Mouse (Mus musculus) brain, embryonic 14.5 days (tissue): ENCODE data around the gene Gm20390.
"Not testable (repeated sequence)": the region's sequence is repeated elsewhere in the genome, so short reads cannot be mapped to it uniquely, and the experiment has no call there.

Source experiments
- CTCF ChIP-seq: fragments of 200-500 bp; IDR thresholded peaks from 2 replicates; pipeline ENCODE4 v1.5.1; 2012; ENCODE audit warnings: inconsistent platforms, mild to moderate bottlenecking, moderate library complexity, borderline replicate concordance; ENCODE audit not compliant: insufficient read depth, insufficient read length; ENCODE audit errors: extremely low read depth
- POLR2A ChIP-seq: fragments of 200-500 bp; IDR thresholded peaks from 2 replicates; pipeline ENCODE4 v1.6.1; 2012; ENCODE audit warnings: mild to moderate bottlenecking, inconsistent platforms, borderline replicate concordance; ENCODE audit not compliant: poor library complexity, insufficient read depth, insufficient read length, severe bottlenecking; ENCODE audit errors: extremely low read depth

DNA sequence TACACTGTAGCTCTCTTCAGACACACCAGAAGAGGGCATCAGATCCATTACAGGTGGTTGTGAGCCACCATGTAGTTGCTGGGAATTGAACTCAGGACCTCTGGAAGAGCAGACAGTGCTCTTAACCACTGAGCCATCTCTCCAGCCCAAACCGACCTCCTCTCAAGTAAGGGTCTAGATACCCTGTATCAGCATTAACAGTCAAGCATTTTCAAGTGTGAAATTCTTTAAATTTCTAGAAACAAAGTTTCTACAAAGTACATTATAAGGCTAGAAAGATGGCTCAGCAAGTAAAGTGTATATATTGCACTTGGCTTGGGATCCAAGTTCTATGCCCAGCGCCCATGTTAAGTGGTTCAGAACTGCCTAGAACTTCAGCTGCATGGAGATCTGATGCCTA lies 53.1 kb downstream of the Gm20390 start:
- not testable (repeated sequence) for TF ChIP-seq CTCF, POLR2A
